Mouse (Mus musculus) CH12.LX (cell line): ENCODE data around the gene Marc2. TPM values are rescaled to one million over a fixed set of nuclear protein-coding genes. Genes with fewer than 3 reads are reported as not detected.

ENCODE experiments used
- DNase-seq: peaks from one replicate; pipeline ENCODE4 v3.0.0-alpha.2; 2013; ENCODE audit errors: extremely low read depth
- H3K27ac ChIP-seq: 2 replicates; pipeline ENCODE4 v1.5.1; 2012; ENCODE audit warnings: low read depth, mild to moderate bottlenecking, control low read depth, moderate library complexity; ENCODE audit not compliant: insufficient read depth
- H3K27me3 ChIP-seq: replicated peaks from 2 replicates; pipeline ENCODE3; 2012; ENCODE audit warnings: inconsistent platforms
- H3K36me3 ChIP-seq, 2 experiments: replicated peaks in 1 of 2; 2 replicates each; pipeline versions ENCODE3 to v1.6.1; 2012; ENCODE audit warnings: inconsistent platforms in 1 of 2, low read length in 1 of 2, mild to moderate bottlenecking in 1 of 2, mixed read lengths in 1 of 2, moderate library complexity in 1 of 2; ENCODE audit not compliant: control insufficient read depth in 1 of 2, insufficient read depth in 1 of 2
- H3K4me1 ChIP-seq, 2 experiments: 2 replicates each; pipeline ENCODE4 v1.6.1; 2012; ENCODE audit warnings: inconsistent platforms in 1 of 2, moderate library complexity in 1 of 2; ENCODE audit not compliant: insufficient read depth in 2 of 2, control insufficient read depth in 1 of 2
- H3K4me2 ChIP-seq: 2 replicates; pipeline ENCODE4 v1.6.1; 2012; ENCODE audit warnings: low read depth, mild to moderate bottlenecking, control low read depth; ENCODE audit not compliant: poor library complexity, insufficient read depth, severe bottlenecking
- H3K4me3 ChIP-seq, 3 experiments: fragments of 150-350 bp in 1 of 3; sonication (generic) in 1 of 3; replicated peaks in 1 of 3; 2 replicates each; pipeline versions ENCODE3 to v1.5.1; 2011 to 2012; ENCODE audit warnings: low read depth in 2 of 3, low read length in 2 of 3, mild to moderate bottlenecking in 2 of 3, moderate library complexity in 2 of 3, control low read depth in 1 of 3, improper control_type of control experiment in 1 of 3, inconsistent platforms in 1 of 3, mixed read lengths in 1 of 3; ENCODE audit not compliant: poor library complexity in 1 of 3
- H3K79me2 ChIP-seq: replicated peaks from 2 replicates; pipeline ENCODE4 v1.6.1; 2012; ENCODE audit warnings: mild to moderate bottlenecking, moderate library complexity; ENCODE audit not compliant: control insufficient read depth, poor library complexity, insufficient read depth, severe bottlenecking; ENCODE audit errors: extremely low read depth
- H3K9ac ChIP-seq: 2 replicates; pipeline ENCODE4 v1.6.1; 2012; ENCODE audit warnings: low read depth, mild to moderate bottlenecking, control low read depth, moderate library complexity; ENCODE audit not compliant: insufficient read depth
- H3K9me3 ChIP-seq: replicated peaks from 2 replicates; pipeline ENCODE3; 2012; ENCODE audit warnings: low read length, inconsistent platforms, mixed read lengths
- BHLHE40 ChIP-seq: IDR thresholded peaks from 2 replicates; pipeline ENCODE4 v1.6.1; 2011; ENCODE audit warnings: mild to moderate bottlenecking, low read depth, low read length, improper control_type of control experiment
- CTCF ChIP-seq, 2 experiments: IDR thresholded peaks in 1 of 2; conservative IDR thresholded peaks in 1 of 2; 2 replicates each; pipeline ENCODE4 v1.5.1; 2011 to 2012; ENCODE audit warnings: low read depth in 2 of 2, low read length in 2 of 2, improper control_type of control experiment in 1 of 2, inconsistent platforms in 1 of 2, mild to moderate bottlenecking in 1 of 2, moderate library complexity in 1 of 2
- ELF1 ChIP-seq: IDR thresholded peaks from 2 replicates; pipeline ENCODE4 v1.6.1; 2014; ENCODE audit warnings: low read depth, mild to moderate bottlenecking, inconsistent platforms, low read length, improper control_type of control experiment
- ETS1 ChIP-seq: conservative IDR thresholded peaks from 2 replicates; pipeline ENCODE4 v1.6.1; 2012; ENCODE audit warnings: low read depth, mild to moderate bottlenecking, inconsistent platforms, low read length, improper control_type of control experiment, moderate library complexity
- GABPA ChIP-seq: IDR thresholded peaks from 2 replicates; pipeline ENCODE4 v1.6.1; 2012; ENCODE audit warnings: low read depth, low read length, improper control_type of control experiment, inconsistent platforms; ENCODE audit not compliant: insufficient replicate concordance
- HCFC1 ChIP-seq: IDR thresholded peaks from 2 replicates; pipeline ENCODE4 v1.6.1; 2012; ENCODE audit warnings: low read depth, mild to moderate bottlenecking, inconsistent platforms, low read length, improper control_type of control experiment
- IRF4 ChIP-seq: IDR thresholded peaks from 2 replicates; pipeline ENCODE4 v1.6.1; 2014; ENCODE audit warnings: low read depth, mild to moderate bottlenecking, inconsistent platforms, low read length, improper control_type of control experiment
- JUND ChIP-seq: conservative IDR thresholded peaks from 2 replicates; pipeline ENCODE4 v1.6.1; 2011; ENCODE audit warnings: low read depth, low read length, improper control_type of control experiment
- MAFK ChIP-seq: IDR thresholded peaks from 2 replicates; pipeline ENCODE4 v1.6.1; 2011; ENCODE audit warnings: low read length, improper control_type of control experiment; ENCODE audit not compliant: insufficient replicate concordance
- MAX ChIP-seq: IDR thresholded peaks from 2 replicates; pipeline ENCODE4 v1.6.1; 2011; ENCODE audit warnings: low read length, improper control_type of control experiment
- MXI1 ChIP-seq: IDR thresholded peaks from 2 replicates; pipeline ENCODE4 v1.6.1; 2011; ENCODE audit warnings: mild to moderate bottlenecking, low read depth, low read length, improper control_type of control experiment
- PAX5 ChIP-seq: IDR thresholded peaks from 2 replicates; pipeline ENCODE4 v1.6.1; 2012; ENCODE audit warnings: low read length, inconsistent platforms, mixed read lengths
- POLR2A ChIP-seq: IDR thresholded peaks from 2 replicates; pipeline ENCODE4 v1.6.1; 2011; ENCODE audit warnings: low read depth, mild to moderate bottlenecking, improper control_type of control experiment, low read length
- POLR2AphosphoS2 ChIP-seq: IDR thresholded peaks from 2 replicates; pipeline ENCODE4 v1.6.1; 2011; ENCODE audit warnings: low read depth, low read length, improper control_type of control experiment
- RAD21 ChIP-seq: IDR thresholded peaks from 2 replicates; pipeline ENCODE4 v1.6.1; 2011; ENCODE audit warnings: low read depth, mild to moderate bottlenecking, low read length, improper control_type of control experiment, moderate library complexity
- RCOR1 ChIP-seq: conservative IDR thresholded peaks from 2 replicates; pipeline ENCODE4 v1.6.1; 2012; ENCODE audit warnings: low read depth, mild to moderate bottlenecking, inconsistent platforms, low read length, improper control_type of control experiment
- SMC3 ChIP-seq: IDR thresholded peaks from 2 replicates; pipeline ENCODE4 v1.6.1; 2011; ENCODE audit warnings: low read depth, low read length, improper control_type of control experiment
- TBP ChIP-seq: conservative IDR thresholded peaks from 2 replicates; pipeline ENCODE4 v1.6.1; 2011; ENCODE audit warnings: low read depth, low read length, improper control_type of control experiment
- TCF12 ChIP-seq: IDR thresholded peaks from 2 replicates; pipeline ENCODE4 v1.6.1; 2014; ENCODE audit warnings: low read depth, mild to moderate bottlenecking, inconsistent platforms, low read length, improper control_type of control experiment
- USF1 ChIP-seq: IDR thresholded peaks from 2 replicates; pipeline ENCODE4 v1.6.1; 2014; ENCODE audit warnings: low read depth, mild to moderate bottlenecking, inconsistent platforms, low read length, improper control_type of control experiment
- ZKSCAN1 ChIP-seq: IDR thresholded peaks from 2 replicates; pipeline ENCODE4 v1.6.1; 2012; ENCODE audit warnings: low read depth, inconsistent platforms, low read length, improper control_type of control experiment, borderline replicate concordance
- dilution Hi-C: fragments of 300-500 bp; cut with MboI; formaldehyde crosslinking; loops from 2 replicates; pipeline ENCODE4 v1.14.3; 2020; ENCODE audit warnings: low sequenced_read_pairs; ENCODE audit not compliant: extremely low pct_unique_long_range_greater_than_20kb, extremely low pct_ligation_motif_present
- in situ Hi-C: fragments of 300-500 bp; cut with MboI; formaldehyde crosslinking; loops from 3 replicates; pipeline ENCODE4 v1.14.3; 2019; ENCODE audit warnings: low sequenced_read_pairs, low pct_ligation_motif_present, low pct_unique_long_range_greater_than_20kb, mixed read lengths
- polyA plus RNA-seq: library from polyadenylated mRNA; unstranded; fragments of >175 nt; gene quantifications from 2 replicates; pipeline ENCODE4 v1.2.1, GENCODE M21; 2012; ENCODE audit warnings: low read depth; ENCODE audit not compliant: insufficient read length
- total RNA-seq, 2 experiments: library from RNA; depleted of rRNA; stranded (reverse); fragments of 300-350 nt in 1 of 2; fragments of >200 nt in 1 of 2; gene quantifications; 2 replicates each; pipeline ENCODE4 v1.2.3; 2012 to 2014

Gene Marc2
- total and polyA plus RNA-seq, 3 experiments = 55.0 to 129 (median 63.5) TPM

- H3K4me1 ChIP-seq = peaks cover 0 to 3% of the 10 kb centered on the region in 2 experiments; a peak in 1 of 4 replicates
- H3K27ac ChIP-seq = no peak overlapping the region
- dilution Hi-C loops (no loop called here), in situ Hi-C loops (no loop called here)
- H3K9ac ChIP-seq = no peak overlapping the region
- no peaks in the 10 kb centered on the region for H3K27me3 ChIP-seq
- H3K36me3 ChIP-seq = no peaks in the 10 kb centered on the region
- no peaks in the 10 kb centered on the region; the same call in 1 of the 2 replicates for H3K79me2 ChIP-seq
- no peak overlapping the region for H3K4me3 ChIP-seq
- no peaks in the 10 kb centered on the region for H3K9me3 ChIP-seq
- TF ChIP-seq CTCF (conservative IDR thresholded peaks at IDR 0.05 in 1 of 2, IDR thresholded peaks at IDR 0.05 in 1 of 2; ENCODE audit: low read depth in 2 of 2, low read length in 2 of 2) (peak; percentile 51 to 61), GABPA (no peak)
- no peak for DNase-seq
- no peak overlapping the region for H3K4me2 ChIP-seq
Measured at GRCm38 (mm10) chr1:184786376-184787151, 59.7 kb downstream of the Marc2 start.

GRCm38 (mm10) chr1:184783641-184784040, 62.6 kb downstream of the Marc2 start:
- H3K4me2 ChIP-seq = no peak overlapping the region
- no peak for DNase-seq

GRCm38 (mm10) chr1:184782161-184782513, 64.1 kb downstream of the Marc2 start:
- H3K4me3 ChIP-seq = no peak overlapping the region
- H3K79me2 ChIP-seq = no peaks in the 10 kb centered on the region; the same call in 1 of the 2 replicates
- dilution Hi-C loops = no loop called here
- H3K9ac ChIP-seq = no peak overlapping the region
- no peak for DNase-seq
- no peak for TF ChIP-seq HCFC1
- no peak for TF ChIP-seq ETS1
- TF ChIP-seq POLR2AphosphoS2 = no peak
- TF ChIP-seq RAD21 = no peak
- TF ChIP-seq CTCF (conservative IDR thresholded peaks at IDR 0.05 in 1 of 2, IDR thresholded peaks at IDR 0.05 in 1 of 2; ENCODE audit: low read depth in 2 of 2, low read length in 2 of 2) = no peak
- TF ChIP-seq BHLHE40 = no peak
- no peak for TF ChIP-seq ELF1
- TF ChIP-seq MXI1 = no peak
- no peaks in the 10 kb centered on the region for H3K9me3 ChIP-seq
- H3K4me1 ChIP-seq = peaks cover 0 to 3% of the 10 kb centered on the region in 2 experiments; a peak in 1 of 4 replicates
- no peaks in the 10 kb centered on the region for H3K27me3 ChIP-seq
- in situ Hi-C loops = no loop called here
- H3K36me3 ChIP-seq = no peaks in the 10 kb centered on the region
- H3K27ac ChIP-seq = no peak overlapping the region
- H3K4me2 ChIP-seq = no peak overlapping the region

More at GRCm38 (mm10) chr1:184783641-184784040, 62.6 kb downstream of the Marc2 start:
- peaks cover 0 to 3% of the 10 kb centered on the region in 2 experiments; a peak in 1 of 4 replicates for H3K4me1 ChIP-seq
- H3K27ac ChIP-seq = no peak overlapping the region
- H3K9ac ChIP-seq = no peak overlapping the region
- H3K9me3 ChIP-seq = no peaks in the 10 kb centered on the region
- in situ Hi-C loops (no loop called here), dilution Hi-C loops (no loop called here)
- TF ChIP-seq MAFK (no peak), ELF1 (no peak), RAD21 (no peak), ETS1 (no peak), USF1 (no peak), TBP (no peak), PAX5 (no peak), JUND (no peak), SMC3 (no peak), IRF4 (no peak), ZKSCAN1 (no peak), RCOR1 (no peak), MAX (no peak), POLR2AphosphoS2 (no peak), TCF12 (no peak), POLR2A (no peak)
- H3K79me2 ChIP-seq = no peaks in the 10 kb centered on the region; the same call in 1 of the 2 replicates
- H3K4me3 ChIP-seq = no peak overlapping the region
- H3K36me3 ChIP-seq = no peaks in the 10 kb centered on the region
- H3K27me3 ChIP-seq = no peaks in the 10 kb centered on the region
